Mouse (Mus musculus): ENCODE data around the gene Duox1.
"Not testable (repeated sequence)": the region's sequence is repeated elsewhere in the genome, so short reads cannot be mapped to it uniquely, and the experiment has no call there.

Gene Duox1

GRCm38 (mm10) chr2:122374666-122375331, 59.3 kb downstream of the Duox1 start:
- DNase-seq (ENCODE audit: low read depth, low spot score) = no peak

- peak; percentile 96 for DNase-seq (ENCODE audit: low read depth, low spot score)
Observed at GRCm38 (mm10) chr2:122375391-122375991, 60.0 kb downstream of the Duox1 start.

GRCm38 (mm10) chr2:122376041-122376561, 60.6 kb downstream of the Duox1 start:
- DNase-seq (ENCODE audit: low read depth, low spot score) = peak; percentile 57

GRCm38 (mm10) chr2:122377215-122377674, 61.8 kb downstream of the Duox1 start:
- peak; percentile 95 for DNase-seq (ENCODE audit: low read depth, low spot score)

- peak; percentile 84 for DNase-seq (ENCODE audit: low read depth, low spot score)
Observed at GRCm38 (mm10) chr2:122377751-122378246, 62.3 kb downstream of the Duox1 start.

GRCm38 (mm10) chr2:122378421-122379291, 63.2 kb downstream of the Duox1 start:
- DNase-seq (ENCODE audit: low read depth, low spot score) = peak; percentile 91

- DNase-seq (ENCODE audit: low read depth, low spot score) = no peak
Observed at GRCm38 (mm10) chr2:122379292-122379650, 63.8 kb downstream of the Duox1 start.

GRCm38 (mm10) chr2:122380768-122381311, 65.4 kb downstream of the Duox1 start:
- DNase-seq (ENCODE audit: low read depth, low spot score) = peak; percentile 85

GRCm38 (mm10) chr2:122381329-122382103, 66.0 kb downstream of the Duox1 start:
- no peak for DNase-seq (ENCODE audit: low read depth, low spot score)

GRCm38 (mm10) chr2:122382121-122382520, 66.6 kb downstream of the Duox1 start:
- no peak for DNase-seq (ENCODE audit: low read depth, low spot score)

- DNase-seq (ENCODE audit: low read depth, low spot score) = no peak
Observed at GRCm38 (mm10) chr2:122385095-122385494, 69.6 kb downstream of the Duox1 start.

- DNase-seq (ENCODE audit: low read depth, low spot score) = not testable (repeated sequence)
Observed at GRCm38 (mm10) chr2:122387135-122387534, 71.7 kb downstream of the Duox1 start.

GRCm38 (mm10) chr2:122396150-122396549, 80.7 kb downstream of the Duox1 start:
- no peak for DNase-seq (ENCODE audit: low read depth, low spot score)
